Mouse (Mus musculus) small intestine, adult 2 months (tissue): Measurements from ENCODE around the gene Ubn1.
A peak's percentile ranks its signal among the peaks of the same experiment; 100 is the strongest.

Experiments
- CTCF ChIP-seq: fragments of 200-500 bp; IDR thresholded peaks from 2 replicates; pipeline ENCODE4 v1.5.1; 2012; ENCODE audit warnings: low read depth, mild to moderate bottlenecking, control low read depth, inconsistent platforms, low read length, moderate library complexity, mixed read lengths; ENCODE audit not compliant: insufficient replicate concordance, insufficient read length; ENCODE audit errors: extremely low read depth
- POLR2A ChIP-seq: fragments of 200-500 bp; IDR thresholded peaks from 2 replicates; pipeline ENCODE4 v1.6.1; 2012; ENCODE audit warnings: low read depth, mild to moderate bottlenecking, control low read depth, inconsistent platforms, low read length, moderate library complexity

- TF ChIP-seq CTCF (no peak), POLR2A (0 out of 2 replicates have a peak, but pooled peaks have one; percentile 23)
Measured at GRCm38 (mm10) chr16:5008076-5008475, 41.8 kb upstream of the Ubn1 start.
